Comparison of ENCODE assay signal across 11 mouse cellular contexts in the genomic region with DNA sequence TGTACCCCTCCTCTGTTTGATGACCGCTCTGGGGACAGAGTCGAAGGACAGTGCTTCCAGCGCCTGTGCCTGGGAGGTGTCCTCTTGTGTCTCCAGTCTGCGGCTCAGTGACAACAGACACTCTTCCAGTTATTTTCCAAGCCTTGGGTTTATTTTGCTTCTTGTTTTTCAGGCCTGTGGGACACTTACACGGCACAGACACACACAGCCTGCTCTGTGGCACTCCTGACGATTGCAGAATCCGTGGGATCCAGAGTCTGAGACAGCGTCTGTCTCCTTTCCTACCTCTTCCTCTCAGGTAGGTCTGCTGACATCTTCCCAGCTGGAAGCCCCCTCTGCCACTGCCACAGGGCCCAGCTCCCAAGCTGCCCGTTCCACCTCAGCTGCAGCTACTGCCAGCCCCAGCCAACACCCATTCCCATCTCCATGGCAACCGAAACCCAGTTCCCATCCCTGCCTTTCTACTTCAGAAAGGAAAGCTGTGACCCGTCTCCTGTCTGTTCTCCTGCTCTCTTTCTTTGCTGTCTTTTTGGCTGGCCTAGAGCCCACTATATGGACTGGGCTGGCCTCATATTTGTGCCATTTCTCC. TPM values are rescaled to one million over a fixed set of nuclear protein-coding genes. Genes with fewer than 3 reads are reported as not detected.
DNase-seq lines count a peak whose midpoint lies in the region; ATAC-seq and TF ChIP-seq lines count a peak whose summit lies in the region.
"Had no signal": no experiment of that assay in that cellular context is flagged by ENCODE, and none has a peak within 500 bp of the region (broad histone marks: within the 10 kb centered on the region; RNA-seq: fewer than 3 reads in every experiment).

No protein-coding gene starts in this region.

- ATAC-seq in hindbrain, embryonic 16.5 days = peak; percentile 75
- ATAC-seq in midbrain, embryonic 16.5 days = peak; percentile 80
- ATAC-seq: Patski had no signal

- H3K27ac ChIP-seq in ES-E14 (ENCODE audit: insufficient read depth, low read depth, low read length, poor library complexity, severe bottlenecking) = peak overlapping the region; percentile 73
- H3K27ac ChIP-seq in hindbrain, embryonic 16.5 days (ENCODE audit: low read depth, low read length) = peak overlapping the region; percentile 58
- peak overlapping the region; percentile 78 for H3K27ac ChIP-seq in midbrain, embryonic 16.5 days (ENCODE audit: low read length)

- no peaks in the 10 kb centered on the region for H3K9me3 ChIP-seq in ES-E14 (ENCODE audit: control insufficient read depth, insufficient read depth, low read depth, low read length)
- no peaks in the 10 kb centered on the region for H3K9me3 ChIP-seq in hindbrain, embryonic 16.5 days (ENCODE audit: control insufficient read depth, low read length)
- H3K9me3 ChIP-seq in midbrain, embryonic 16.5 days (replicated peaks; ENCODE audit: control insufficient read depth, low read length, poor library complexity, severe bottlenecking) = no peaks in the 10 kb centered on the region

- no peak for DNase-seq in ES-E14 (ENCODE audit: low read depth, low spot score)
- peak; percentile 54 for DNase-seq in embryo, embryonic 10.5 days (ENCODE audit: low spot score)
- no peak for DNase-seq in adrenal gland, postnatal 25 days
- DNase-seq in gastrocnemius, postnatal 4 days (ENCODE audit: low spot score in 2 of 2) = no peak
- DNase-seq in B cell, adult 2 months = no peak
- no peak for DNase-seq in cerebellum, adult 11 months
- DNase-seq: lung, postnatal 14 days had no signal

- peak overlapping the region; percentile 13; the same call in 1 of the 2 replicates for H3K4me2 ChIP-seq in hindbrain, embryonic 16.5 days (ENCODE audit: low read length)
- peak overlapping the region; percentile 22; the same call in 1 of the 2 replicates for H3K4me2 ChIP-seq in midbrain, embryonic 16.5 days (ENCODE audit: low read length)

- WGBS in hindbrain, embryonic 16.5 days = 40% methylated on average over 11 of the region's 11 CpGs
- 38% methylated on average over 11 of the region's 11 CpGs for WGBS in midbrain, embryonic 16.5 days

- H3K4me3 ChIP-seq in ES-E14 (ENCODE audit: insufficient read depth in 1 of 2, low read depth in 1 of 2, low read length in 2 of 2, poor library complexity in 1 of 2, severe bottlenecking in 1 of 2) = no peak overlapping the region
- H3K4me3 ChIP-seq in hindbrain, embryonic 16.5 days (ENCODE audit: low read length) = no peak overlapping the region
- no peak overlapping the region for H3K4me3 ChIP-seq in midbrain, embryonic 16.5 days (ENCODE audit: low read depth, low read length)

- in situ Hi-C loops in ES-E14 (cut with MboI; ENCODE audit: low sequenced_read_pairs in 2 of 2, unreplicated experiment in 2 of 2) = no loop called here

- no peak overlapping the region for H3K9ac ChIP-seq in ES-E14 (ENCODE audit: insufficient read depth, low read depth, low read length, poor library complexity, severe bottlenecking)
- H3K9ac ChIP-seq in hindbrain, embryonic 16.5 days (ENCODE audit: low read depth, low read length) = peak overlapping the region; percentile 35; the same call in 1 of the 2 replicates
- H3K9ac ChIP-seq in midbrain, embryonic 16.5 days (ENCODE audit: low read depth, low read length) = peak overlapping the region; percentile 46

- H3K4me1 ChIP-seq in ES-E14 (ENCODE audit: control insufficient read depth in 2 of 2, insufficient read depth in 2 of 2, low read length in 2 of 2, poor library complexity in 1 of 2) = peaks cover 0 to 25% of the 10 kb centered on the region in 2 experiments
- peaks cover 16% of the 10 kb centered on the region for H3K4me1 ChIP-seq in hindbrain, embryonic 16.5 days (ENCODE audit: control insufficient read depth, insufficient read depth, low read depth, low read length)
- H3K4me1 ChIP-seq in midbrain, embryonic 16.5 days (ENCODE audit: control insufficient read depth, insufficient read depth, low read length) = peaks cover 18% of the 10 kb centered on the region

- peaks cover 2% of the 10 kb centered on the region; the same call in 1 of the 2 replicates for H3K36me3 ChIP-seq in ES-E14 (ENCODE audit: control insufficient read depth, insufficient read depth, low read length, poor library complexity, severe bottlenecking)
- H3K36me3 ChIP-seq in hindbrain, embryonic 16.5 days (ENCODE audit: control insufficient read depth, insufficient read depth, low read length) = no peaks in the 10 kb centered on the region
- H3K36me3 ChIP-seq in midbrain, embryonic 16.5 days (ENCODE audit: control insufficient read depth, insufficient read depth, low read length) = no peaks in the 10 kb centered on the region

- H3K27me3 ChIP-seq in hindbrain, embryonic 16.5 days (replicated peaks; ENCODE audit: control insufficient read depth, insufficient read depth, low read length) = no peaks in the 10 kb centered on the region; the same call in 1 of the 2 replicates
- no peaks in the 10 kb centered on the region for H3K27me3 ChIP-seq in midbrain, embryonic 16.5 days (ENCODE audit: control insufficient read depth, insufficient read depth, low read depth, low read length)
- H3K27me3 ChIP-seq: Patski had no signal

TF ChIP-seq in ES-E14, 5 proteins besides CTCF, POLR2A, EP300 and RAD21:
- TF ChIP-seq CHD2 (IDR thresholded peaks at IDR 0.05; ENCODE audit: low read depth, low read length) (no peak), HCFC1 (IDR thresholded peaks at IDR 0.05; ENCODE audit: borderline replicate concordance, insufficient read depth, low read length) (no peak), MAFK (IDR thresholded peaks at IDR 0.05; ENCODE audit: insufficient read depth, low read depth, low read length) (no peak), ZNF384 (IDR thresholded peaks at IDR 0.05; ENCODE audit: low read depth, low read length) (no peak), ZC3H11A (IDR thresholded peaks at IDR 0.05; ENCODE audit: borderline replicate concordance, low read depth, low read length) (no peak)
TF ChIP-seq in ES-E14: peak in this region for 0.

RNA-seq across cellular contexts. Expression of a gene that starts 21.4 kb away (rescaled TPM):
- 32.4 and 41.6 TPM in 2 replicates for total RNA-seq in ES-E14 (2012; rRNA removed)
- 97.1 and 101 TPM in 2 replicates for polyA plus RNA-seq in hindbrain, embryonic 16.5 days (2015; fragmentation: Nextera tagmentation; extraction: Ambion mirVana)
- polyA plus RNA-seq in midbrain, embryonic 16.5 days (2015; fragmentation: Nextera tagmentation; extraction: Ambion mirVana) = 68.4 and 80.2 TPM in 2 replicates
- total RNA-seq in adrenal gland, postnatal 25 days (2021) = 78.7 and 81.6 TPM in 2 replicates
- 10 to 100 TPM; 49.8 to 57.6 TPM for total RNA-seq in gastrocnemius, postnatal 4 days (2021)

RNA-seq across cellular contexts. Expression of a gene that starts 32.4 kb away (rescaled TPM):
- 0.32 and 0.49 TPM in 2 replicates for total RNA-seq in ES-E14 (2012; rRNA removed)
- 3.1 and 5.1 TPM in 2 replicates for polyA plus RNA-seq in hindbrain, embryonic 16.5 days (2015; fragmentation: Nextera tagmentation; extraction: Ambion mirVana)
- polyA plus RNA-seq in midbrain, embryonic 16.5 days (2015; fragmentation: Nextera tagmentation; extraction: Ambion mirVana) = 1.2 and 1.8 TPM in 2 replicates
- not detected in 2 replicates for total RNA-seq in adrenal gland, postnatal 25 days (2021)
- total RNA-seq in gastrocnemius, postnatal 4 days (2021) = not detected
- polyA plus RNA-seq: small intestine, adult 2 months had no signal
